Mouse (Mus musculus) E14TG2a.4 (cell line): ENCODE results near the gene Mapk13.

Experiments
- CTCF ChIP-seq: conservative IDR thresholded peaks from 2 replicates; pipeline ENCODE4 v1.5.1; 2014; ENCODE audit warnings: low read length
- POU5F1 ChIP-seq: IDR thresholded peaks from 2 replicates; pipeline ENCODE4 v1.6.1; 2014; ENCODE audit warnings: low read length, borderline replicate concordance

GRCm38 (mm10) chr17:28769875-28770421, 851 bp downstream of the Mapk13 start:
- no peak for TF ChIP-seq CTCF
- TF ChIP-seq POU5F1 = no peak
